Mouse (Mus musculus) layer of hippocampus, adult 9-11 months (tissue): ENCODE data around the gene Sirpa.

ENCODE experiments used
- DNase-seq: peaks from one replicate; pipeline ENCODE4 v3.0.0; 2022

The Sirpa gene

DNA sequence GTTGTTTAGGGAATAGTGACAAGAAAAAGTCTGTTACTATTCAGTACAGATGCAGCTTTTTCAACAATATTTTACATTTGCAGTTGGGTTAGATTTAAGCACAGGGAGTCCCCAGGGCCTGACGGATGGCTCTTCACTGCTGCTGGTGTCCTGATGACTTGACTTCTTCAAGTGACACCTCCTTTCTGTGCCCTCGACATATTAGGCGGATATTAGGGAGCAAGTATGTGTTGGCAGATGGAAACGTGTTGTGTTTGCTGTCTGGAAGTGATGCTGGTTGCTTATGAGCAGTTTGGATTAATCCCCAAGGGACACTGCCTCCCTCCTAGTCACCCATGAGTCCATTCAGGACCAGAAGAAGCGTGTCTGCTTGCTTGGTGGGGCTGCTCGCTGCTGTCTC, 21.3 kb downstream of the Sirpa start:
- no peak for DNase-seq

DNA sequence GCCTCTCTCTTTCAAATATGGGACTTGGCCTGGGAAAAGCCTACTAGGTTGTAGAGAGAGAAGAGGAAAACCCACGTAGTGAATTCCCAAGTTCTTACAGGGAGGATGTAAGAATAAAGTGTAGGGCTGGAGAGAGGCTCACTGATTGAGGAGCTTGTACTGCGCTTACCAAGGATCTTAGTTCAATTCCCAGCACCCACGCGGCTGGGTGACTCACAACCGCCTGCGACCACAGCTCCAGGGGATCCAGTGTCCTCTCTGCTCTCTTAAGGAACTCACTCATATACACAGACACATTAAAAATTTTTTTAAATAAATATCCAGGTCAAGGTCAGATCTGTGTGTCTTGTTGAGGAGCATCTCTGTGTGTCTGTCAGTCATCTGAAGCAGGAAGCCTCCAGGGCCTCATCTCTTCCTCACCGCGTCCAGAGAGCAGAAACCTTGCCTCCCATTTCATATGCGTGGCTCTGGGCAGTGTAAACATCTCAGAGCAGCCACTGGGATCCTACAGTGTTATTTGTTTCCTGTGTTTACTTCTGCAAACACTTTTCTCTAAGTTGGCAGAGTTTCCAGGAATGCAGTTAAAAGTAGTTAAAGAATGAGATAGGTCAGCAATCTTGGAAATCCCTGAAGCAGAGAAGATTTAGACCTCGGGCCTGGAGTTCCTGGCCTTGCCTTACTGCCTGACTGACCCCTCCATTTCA, 22.0 kb downstream of the Sirpa start:
- no peak for DNase-seq

DNA sequence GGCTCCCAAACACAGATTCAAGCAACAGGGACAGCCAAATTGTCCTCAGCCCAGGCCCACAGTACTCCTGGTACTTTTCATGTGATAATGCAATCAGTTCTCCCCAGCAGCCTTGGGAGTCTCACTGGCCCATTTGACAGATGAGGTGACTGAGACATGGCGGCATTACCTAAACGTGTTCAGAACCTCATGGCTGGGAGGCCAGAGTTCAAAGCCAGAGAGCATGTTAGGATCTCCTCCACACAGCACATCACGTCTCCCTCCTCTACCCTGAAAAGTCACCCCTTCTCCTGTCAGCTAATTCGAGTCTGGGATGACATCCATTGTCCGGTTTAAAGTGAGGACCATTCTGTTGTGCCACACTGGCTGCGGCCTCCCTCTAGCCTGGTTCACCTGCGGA, 27.5 kb downstream of the Sirpa start:
- DNase-seq, result peak; percentile 1

DNA sequence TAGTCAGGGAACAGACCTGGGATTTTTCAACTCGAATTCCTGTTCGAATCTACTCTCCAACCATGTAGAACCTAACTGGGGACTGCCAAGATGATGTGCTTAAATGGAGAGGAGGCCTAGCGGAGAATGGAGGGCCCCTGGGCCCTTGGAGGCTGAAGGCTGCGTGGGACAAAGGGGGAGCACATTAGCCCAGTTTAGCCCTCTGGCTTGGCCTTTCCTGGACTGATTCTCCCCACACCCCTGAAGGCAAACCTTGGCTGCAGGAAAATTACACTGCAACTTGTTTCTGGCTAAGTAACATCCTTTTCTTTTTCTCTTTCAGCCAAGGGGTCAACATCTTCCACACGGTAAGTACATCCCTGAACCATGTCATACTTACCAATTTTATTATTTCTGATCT, 28.2 kb downstream of the Sirpa start:
- DNase-seq, result no peak

DNA sequence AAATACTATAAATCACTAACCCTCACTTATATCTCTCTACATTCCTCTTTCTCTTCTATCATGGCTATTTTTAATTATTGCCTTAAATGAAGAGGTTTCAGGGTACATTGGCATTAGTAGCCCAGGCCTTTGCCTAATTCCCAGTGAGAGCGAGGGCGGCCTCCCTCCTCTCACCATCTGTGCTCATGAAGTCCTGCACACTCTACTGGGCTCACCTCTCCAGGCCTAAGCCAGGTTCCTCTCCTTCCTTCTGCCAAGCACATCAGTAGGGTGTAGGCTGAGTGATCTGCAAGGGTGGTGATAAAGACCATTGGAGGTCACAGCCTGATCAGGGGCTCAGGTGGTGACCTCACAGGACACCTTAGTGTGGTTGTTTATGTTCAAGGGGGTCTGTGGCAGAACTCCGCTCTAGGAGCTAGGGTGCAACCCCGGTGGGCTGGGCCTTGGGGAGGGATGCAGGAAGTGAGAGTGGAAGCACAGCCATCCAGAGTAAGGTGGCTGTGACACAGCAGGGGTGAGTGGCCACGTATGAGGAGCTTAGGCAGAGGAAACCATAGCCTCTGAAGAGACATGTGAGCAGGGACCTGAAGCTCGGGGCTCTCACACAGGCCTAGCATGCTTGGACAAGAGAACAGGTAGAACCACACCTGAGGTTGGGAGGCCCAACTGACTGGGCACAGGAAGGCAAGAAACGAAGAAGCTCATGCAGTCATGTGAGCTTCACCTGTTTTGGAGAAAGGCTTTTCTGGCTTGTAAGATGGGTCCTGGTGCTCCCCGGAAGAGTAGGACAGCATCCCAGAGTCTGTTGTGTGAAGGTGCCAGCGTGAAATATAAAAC, 29.2 kb downstream of the Sirpa start:
- peak; percentile 9 for DNase-seq

- peak; percentile 2 for DNase-seq
These were observed 30.3 kb downstream of the Sirpa start for GRCm38 (mm10) chr2:129622918-129623317.

DNA sequence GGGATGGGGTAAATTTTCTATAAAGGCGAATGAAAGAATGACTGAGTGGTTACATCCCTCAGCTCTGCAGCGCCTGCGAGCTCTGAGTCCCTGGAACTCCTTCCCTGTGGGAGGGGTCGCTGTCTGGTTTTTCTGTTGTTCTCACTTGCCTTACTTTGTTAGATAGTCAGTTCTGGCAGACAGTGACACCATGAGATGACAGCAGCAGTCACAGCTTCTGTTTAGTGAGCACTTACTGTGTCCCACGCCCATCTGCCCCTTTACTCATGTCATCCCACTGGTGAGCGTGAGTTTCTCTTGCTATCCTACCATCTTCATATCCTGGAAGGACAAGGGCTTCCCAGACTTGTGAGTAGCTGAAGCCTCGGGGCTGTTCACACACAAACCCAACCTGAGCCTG, 31.1 kb downstream of the Sirpa start:
- DNase-seq, result peak; percentile 88

- no peak for DNase-seq
These were observed 31.7 kb downstream of the Sirpa start for GRCm38 (mm10) chr2:129624246-129624918.

DNA sequence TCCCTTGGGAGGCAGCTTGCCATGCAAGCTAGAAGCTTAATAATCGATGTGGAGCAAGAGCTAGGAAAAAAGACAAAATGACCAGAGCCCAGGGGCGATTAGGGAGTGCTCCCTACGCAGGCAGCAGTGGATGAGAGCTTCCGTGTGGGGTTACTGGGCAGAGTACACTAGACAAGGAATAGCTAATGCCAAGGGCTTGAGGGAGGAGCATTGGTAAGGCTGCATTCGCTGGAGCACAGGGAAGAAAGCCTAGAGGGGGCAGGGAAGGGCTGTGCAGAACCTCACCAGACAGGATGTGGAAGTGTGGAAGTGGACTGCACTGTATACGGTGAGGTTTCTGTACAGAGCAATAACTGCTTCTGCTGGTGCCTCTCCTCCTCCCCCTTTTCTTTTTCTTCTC, 32.3 kb downstream of the Sirpa start:
- no peak for DNase-seq

DNA sequence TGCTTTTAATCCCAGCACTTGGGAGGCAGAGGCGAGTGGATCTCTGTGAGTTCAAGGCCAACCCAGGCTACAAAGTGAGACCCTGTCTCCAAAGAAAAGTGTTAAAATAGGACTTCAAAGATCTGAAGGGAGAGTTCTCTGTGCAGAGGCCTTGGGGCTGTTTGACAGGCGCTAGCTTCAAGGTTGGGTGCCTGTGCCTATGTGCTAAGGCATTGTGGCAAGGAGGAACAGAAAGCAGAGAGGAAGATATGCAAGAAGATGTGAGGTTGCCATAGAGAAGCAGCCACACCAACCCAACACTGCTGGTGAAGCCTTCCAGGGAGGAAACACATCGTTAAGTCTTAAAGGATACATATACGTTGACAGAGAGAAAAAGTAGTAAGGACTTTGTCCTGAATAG, 33.2 kb downstream of the Sirpa start:
- DNase-seq, result no peak

GRCm38 (mm10) chr2:129626621-129627061, 34.0 kb downstream of the Sirpa start:
- no peak for DNase-seq

DNA sequence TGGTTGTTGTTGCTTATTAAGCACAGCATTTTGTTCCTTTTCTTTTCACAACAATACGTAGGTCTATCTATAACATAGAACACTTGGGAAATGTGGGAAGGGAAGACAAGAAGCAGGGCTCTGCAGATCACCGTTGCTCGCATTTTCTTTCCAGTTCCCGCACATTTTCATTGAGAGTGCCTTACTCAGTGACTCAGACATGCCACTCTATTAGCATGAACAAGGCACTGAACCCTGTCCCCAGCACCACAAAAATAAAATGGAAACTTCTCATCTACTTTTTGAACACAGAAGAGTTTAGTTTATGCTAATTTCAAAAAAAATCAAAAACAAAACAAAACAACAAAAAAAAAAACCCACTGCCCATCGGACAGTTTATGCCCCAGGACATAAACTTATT, 34.5 kb downstream of the Sirpa start:
- no peak for DNase-seq

DNA sequence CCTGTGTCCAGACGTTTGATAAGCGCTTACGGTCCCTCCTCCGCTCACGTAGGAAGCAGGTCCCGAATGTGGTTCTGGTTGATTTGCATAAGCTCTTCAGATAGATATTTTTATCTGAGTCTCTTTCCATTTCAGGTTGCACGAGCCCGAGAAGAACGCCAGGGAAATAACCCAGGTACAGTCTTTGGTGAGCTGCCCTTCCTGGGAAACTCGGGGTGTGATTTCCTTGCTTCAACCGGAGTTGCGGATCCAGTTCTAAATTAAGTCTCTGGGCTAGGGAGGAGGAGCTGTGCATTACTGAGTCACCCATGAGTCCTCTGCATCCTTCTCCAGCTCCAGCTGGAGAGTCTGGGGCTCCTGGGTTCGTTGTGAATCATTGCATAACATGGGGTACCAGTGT, 35.2 kb downstream of the Sirpa start:
- peak; percentile 79 for DNase-seq

DNA sequence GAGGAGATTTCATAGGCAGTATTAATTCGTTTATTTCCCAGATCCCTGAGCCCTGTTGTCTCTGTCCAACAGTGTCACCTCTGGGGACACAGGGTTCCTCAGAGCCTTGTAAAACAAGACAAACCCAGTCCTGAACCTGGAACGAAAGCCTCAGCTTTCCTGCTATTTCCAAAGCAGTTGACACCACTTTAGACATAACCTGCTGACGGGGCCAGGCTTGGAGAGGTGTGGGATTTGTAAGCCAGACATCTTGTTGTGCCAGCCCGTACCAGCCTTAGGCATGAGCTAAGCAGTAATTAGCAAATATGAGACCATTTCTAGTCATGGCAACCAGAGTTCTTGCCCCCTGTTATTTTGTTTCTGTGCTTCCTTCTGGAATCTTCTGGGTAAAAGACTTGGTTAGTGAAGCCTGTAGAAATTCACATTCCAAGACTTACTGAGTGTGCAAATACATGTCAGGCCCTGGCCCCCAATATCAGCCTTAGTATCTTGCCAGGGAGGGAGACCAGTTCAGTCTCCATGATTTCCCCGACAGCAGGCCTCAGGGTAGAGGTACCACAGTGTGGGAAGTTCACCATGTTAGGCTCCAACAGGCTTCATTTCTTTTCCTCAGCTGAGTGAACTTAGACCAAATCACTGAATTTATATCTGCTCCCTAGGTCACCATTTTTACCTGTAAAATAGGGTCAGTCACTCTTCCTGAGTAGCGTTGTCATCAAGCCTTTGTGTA, 36.0 kb downstream of the Sirpa start:
- DNase-seq, result no peak

DNA sequence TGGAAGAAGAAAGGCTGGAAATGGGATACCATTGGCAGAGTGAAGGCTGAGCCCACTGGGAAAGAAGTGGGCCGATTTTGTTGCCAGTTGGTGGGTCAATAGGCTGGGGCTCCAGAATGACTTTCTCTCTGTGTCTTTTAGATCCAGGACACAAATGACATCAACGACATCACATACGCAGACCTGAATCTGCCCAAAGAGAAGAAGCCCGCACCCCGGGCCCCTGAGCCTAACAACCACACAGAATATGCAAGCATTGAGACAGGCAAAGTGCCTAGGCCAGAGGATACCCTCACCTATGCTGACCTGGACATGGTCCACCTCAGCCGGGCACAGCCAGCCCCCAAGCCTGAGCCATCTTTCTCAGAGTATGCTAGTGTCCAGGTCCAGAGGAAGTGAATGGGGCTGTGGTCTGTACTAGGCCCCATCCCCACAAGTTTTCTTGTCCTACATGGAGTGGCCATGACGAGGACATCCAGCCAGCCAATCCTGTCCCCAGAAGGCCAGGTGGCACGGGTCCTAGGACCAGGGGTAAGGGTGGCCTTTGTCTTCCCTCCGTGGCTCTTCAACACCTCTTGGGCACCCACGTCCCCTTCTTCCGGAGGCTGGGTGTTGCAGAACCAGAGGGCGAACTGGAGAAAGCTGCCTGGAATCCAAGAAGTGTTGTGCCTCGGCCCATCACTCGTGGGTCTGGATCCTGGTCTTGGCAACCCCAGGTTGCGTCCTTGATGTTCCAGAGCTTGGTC, 37.3 kb downstream of the Sirpa start:
- DNase-seq, result no peak

- no peak for DNase-seq
These were observed 37.9 kb downstream of the Sirpa start for GRCm38 (mm10) chr2:129630532-129630886.

- no peak for DNase-seq
These were observed 38.5 kb downstream of the Sirpa start for GRCm38 (mm10) chr2:129630978-129631660.

GRCm38 (mm10) chr2:129632324-129632723, 39.7 kb downstream of the Sirpa start:
- no peak for DNase-seq

DNA sequence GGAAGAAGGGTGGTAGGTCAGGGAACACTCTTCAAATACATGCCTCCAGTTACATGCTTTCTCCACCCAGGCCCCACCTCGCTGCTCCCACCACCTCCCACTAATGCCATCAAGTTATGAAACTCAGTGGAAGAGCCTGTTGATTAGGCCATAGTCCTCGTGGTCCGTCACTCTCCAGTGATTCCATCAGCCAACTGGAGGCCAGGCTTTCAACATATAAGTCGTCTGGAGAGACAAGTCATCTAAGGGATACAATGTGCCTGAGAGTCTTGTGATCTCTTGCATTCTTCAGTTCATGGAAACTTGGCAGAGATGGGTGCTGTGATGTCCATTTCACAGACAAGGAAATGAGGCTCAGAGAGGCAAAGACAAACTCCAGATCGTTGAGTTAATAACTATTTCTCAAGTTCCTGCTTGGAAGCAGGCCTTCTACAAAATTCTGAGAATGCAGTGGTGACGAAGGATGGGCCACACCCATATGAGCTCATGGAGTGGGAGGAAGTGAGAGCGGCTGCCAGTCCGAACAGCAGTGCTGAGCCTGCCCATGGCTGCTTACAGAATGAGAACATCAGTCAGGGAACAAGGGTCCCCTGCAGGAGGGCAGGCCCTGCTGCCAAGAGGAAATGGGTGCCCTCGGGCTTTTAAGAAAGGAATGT, 40.6 kb downstream of the Sirpa start:
- peak; percentile 79 for DNase-seq

GRCm38 (mm10) chr2:129633982-129634381, 41.3 kb downstream of the Sirpa start:
- DNase-seq, result no peak

DNA sequence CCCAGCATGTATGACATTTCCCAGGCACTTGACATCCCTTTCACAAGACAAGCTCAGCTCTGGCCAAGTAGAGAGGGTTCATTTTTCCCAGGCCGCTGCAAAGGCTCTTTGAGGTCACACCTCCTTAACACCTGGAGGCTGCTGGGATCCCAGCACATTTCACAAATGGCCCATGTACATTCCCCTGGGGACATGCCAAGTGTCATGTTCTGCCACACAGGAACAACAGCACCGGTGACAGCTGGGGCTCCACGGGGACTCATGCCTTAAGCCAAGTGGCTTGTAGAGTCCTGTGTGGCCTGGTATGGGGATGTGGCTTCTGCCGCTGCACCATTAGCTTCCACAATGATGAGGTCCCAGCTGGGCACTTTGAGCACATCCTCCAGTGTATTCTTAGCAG, 60.0 kb downstream of the Sirpa start:
- DNase-seq, result no peak
